8 mouse cellular contexts compared by ENCODE assay signal in the genomic region with DNA sequence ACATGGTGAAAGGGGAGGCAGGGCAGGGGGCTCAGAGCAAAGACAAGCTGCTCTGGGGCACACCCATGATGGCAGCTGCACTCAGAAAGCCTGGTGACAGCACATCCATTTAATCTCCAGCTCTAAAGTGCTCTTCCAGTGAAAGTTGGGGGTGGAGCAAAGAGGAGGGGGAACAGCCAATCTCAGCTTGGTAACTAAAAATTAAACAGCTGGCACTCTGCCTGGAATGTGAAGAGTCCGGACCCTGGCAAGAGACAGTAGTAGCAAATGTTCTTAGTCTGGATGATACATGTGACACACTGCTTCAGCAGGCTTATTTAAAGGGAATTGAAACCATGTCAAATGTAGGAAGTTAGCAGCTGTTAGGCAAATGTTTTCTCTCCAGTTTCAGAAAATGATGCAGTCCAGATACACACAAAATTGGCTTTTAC. TPM values are rescaled to one million over a fixed set of nuclear protein-coding genes. Genes with fewer than 3 reads are reported as not detected.
DNase-seq lines count a peak whose midpoint lies in the region; ATAC-seq and TF ChIP-seq lines count a peak whose summit lies in the region.

No protein-coding gene starts in this region.

- peaks cover 7% of the 10 kb centered on the region for H3K36me3 ChIP-seq in intestine, postnatal 0 days (ENCODE audit: control insufficient read depth, insufficient read depth)
- peaks cover 8% of the 10 kb centered on the region; the same call in 1 of the 2 replicates for H3K36me3 ChIP-seq in midbrain, postnatal 0 days (ENCODE audit: insufficient read depth, low read length)
- peaks cover 2% of the 10 kb centered on the region; the same call in 1 of the 2 replicates for H3K36me3 ChIP-seq in stomach, postnatal 0 days (ENCODE audit: control insufficient read depth, insufficient read depth, low read length)

- TF ChIP-seq EP300 in stomach, postnatal 0 days (optimal IDR thresholded peaks at IDR 0.05), result peak; percentile 35

- no peak overlapping the region for H3K4me3 ChIP-seq in intestine, postnatal 0 days (ENCODE audit: low read depth, low read length)
- H3K4me3 ChIP-seq in midbrain, postnatal 0 days (ENCODE audit: low read depth, low read length), result no peak overlapping the region
- no peak overlapping the region for H3K4me3 ChIP-seq in stomach, postnatal 0 days (ENCODE audit: low read depth, low read length)

- ATAC-seq in granulocyte monocyte progenitor cell, adult 5-6 weeks (replicated peaks; ENCODE audit: poor library complexity, severe bottlenecking), result peak; percentile 97
- peak; percentile 49; the same call in 1 of the 2 replicates for ATAC-seq in intestine, postnatal 0 days
- ATAC-seq in midbrain, postnatal 0 days (ENCODE audit: low FRiP score), result no peak
- ATAC-seq in stomach, postnatal 0 days (ENCODE audit: low FRiP score, low TSS enrichment), result peak; percentile 85

- peak overlapping the region; percentile 13; the same call in 1 of the 2 replicates for H3K4me2 ChIP-seq in intestine, postnatal 0 days (replicated peaks; ENCODE audit: low read depth)
- no peak overlapping the region for H3K4me2 ChIP-seq in midbrain, postnatal 0 days (ENCODE audit: low read depth, low read length, poor library complexity, severe bottlenecking)
- 0 out of 2 replicates have a peak overlapping the region, but pooled peaks have one; percentile 9 for H3K4me2 ChIP-seq in stomach, postnatal 0 days (replicated peaks; ENCODE audit: low read depth)

- no peak for TF ChIP-seq CTCF in intestine, postnatal 0 days (IDR thresholded peaks at IDR 0.05; ENCODE audit: low read depth)
- TF ChIP-seq CTCF in midbrain, postnatal 0 days (IDR thresholded peaks at IDR 0.05), result no peak
- no peak for TF ChIP-seq CTCF in stomach, postnatal 0 days (IDR thresholded peaks at IDR 0.05; ENCODE audit: low read depth)

- intact Hi-C loops in left cerebral cortex, postnatal 14 days (cut with DNase I), result loop anchor here (10.0 kb wide), 1 partner anchor 125 kb away; no protein-coding TSS in a partner anchor

- no peaks in the 10 kb centered on the region for H3K27me3 ChIP-seq in intestine, postnatal 0 days (replicated peaks; ENCODE audit: control insufficient read depth, insufficient read depth, low read length)
- no peaks in the 10 kb centered on the region for H3K27me3 ChIP-seq in midbrain, postnatal 0 days (ENCODE audit: insufficient read depth, low read length)
- no peaks in the 10 kb centered on the region for H3K27me3 ChIP-seq in stomach, postnatal 0 days (ENCODE audit: control insufficient read depth, insufficient read depth, low read length)

- DNase-seq in embryo, embryonic 10.5 days (ENCODE audit: low spot score), result peak; percentile 48
- DNase-seq in embryo, embryonic 10 days (ENCODE audit: low spot score), result no peak
- peak; percentile 33 for DNase-seq in cerebellum, adult 8-10 months
- peak; percentile 84 to 96 for DNase-seq in left cerebral cortex, postnatal 14 days (ENCODE audit: low spot score in 2 of 2)
- DNase-seq in midbrain, postnatal 0 days (ENCODE audit: low spot score), result peak; percentile 94
- peak; percentile 37 for DNase-seq in stomach, postnatal 0 days (ENCODE audit: low spot score)

- 28% methylated on average over 1 of the region's 1 CpGs for WGBS in intestine, postnatal 0 days
- 28% methylated on average over 1 of the region's 1 CpGs for WGBS in midbrain, postnatal 0 days
- 19% methylated on average over 1 of the region's 1 CpGs for WGBS in stomach, postnatal 0 days

- H3K27ac ChIP-seq in intestine, postnatal 0 days (ENCODE audit: low read depth, low read length), result no peak overlapping the region
- H3K27ac ChIP-seq in midbrain, postnatal 0 days (ENCODE audit: low read depth, low read length), result no peak overlapping the region
- H3K27ac ChIP-seq in stomach, postnatal 0 days (replicated peaks), result peak overlapping the region; percentile 41; the same call in 1 of the 2 replicates

- H3K4me1 ChIP-seq in intestine, postnatal 0 days (replicated peaks; ENCODE audit: control insufficient read depth, insufficient read depth, low read length), result 0 out of 2 replicates have a peak, but pooled peaks cover 2% of the 10 kb centered on the region
- no peaks in the 10 kb centered on the region for H3K4me1 ChIP-seq in midbrain, postnatal 0 days (ENCODE audit: insufficient read depth, low read length)
- no peaks in the 10 kb centered on the region for H3K4me1 ChIP-seq in stomach, postnatal 0 days (replicated peaks; ENCODE audit: control insufficient read depth, insufficient read depth)

- H3K9ac ChIP-seq in intestine, postnatal 0 days (ENCODE audit: low read depth, low read length), result no peak overlapping the region
- H3K9ac ChIP-seq in midbrain, postnatal 0 days (replicated peaks; ENCODE audit: low read length, poor library complexity, severe bottlenecking), result no peak overlapping the region
- H3K9ac ChIP-seq in stomach, postnatal 0 days (ENCODE audit: low read length), result no peak overlapping the region

- H3K9me3 ChIP-seq in intestine, postnatal 0 days (ENCODE audit: control insufficient read depth), result no peaks in the 10 kb centered on the region
- no peaks in the 10 kb centered on the region for H3K9me3 ChIP-seq in midbrain, postnatal 0 days (ENCODE audit: low read length)
- H3K9me3 ChIP-seq in stomach, postnatal 0 days (ENCODE audit: control insufficient read depth, low read length), result no peaks in the 10 kb centered on the region

RNA-seq across cellular contexts. Expression of a gene that starts 23.9 kb away (rescaled TPM):
- total RNA-seq in granulocyte monocyte progenitor cell, adult 5-6 weeks (2014; fragmentation: Nextera tagmentation), result 110 and 113 TPM in 2 replicates
- 139 and 142 TPM in 2 replicates for total RNA-seq in granulocyte monocyte progenitor cell, adult 5-6 weeks (2017)
- 24.8 and 27.0 TPM in 2 replicates for polyA plus RNA-seq in intestine, postnatal 0 days (2015; fragmentation: Nextera tagmentation; extraction: Ambion mirVana)
- 100 to 1,000 TPM; 101 to 105 TPM for total RNA-seq in left cerebral cortex, postnatal 14 days (2021)
- 59.8 and 62.3 TPM in 2 replicates for total RNA-seq in midbrain, postnatal 0 days (2014; rRNA removed)
- 35.5 and 39.8 TPM in 2 replicates for polyA plus RNA-seq in midbrain, postnatal 0 days (2015; fragmentation: Nextera tagmentation; extraction: Ambion mirVana)
- polyA plus RNA-seq in stomach, postnatal 0 days (2015; fragmentation: Nextera tagmentation; extraction: Ambion mirVana), result 16.8 and 22.7 TPM in 2 replicates

RNA-seq across cellular contexts. Expression of a gene that starts 27.7 kb away (rescaled TPM):
- 51.2 and 56.5 TPM in 2 replicates for total RNA-seq in granulocyte monocyte progenitor cell, adult 5-6 weeks (2014; fragmentation: Nextera tagmentation)
- 92.1 and 119 TPM in 2 replicates for total RNA-seq in granulocyte monocyte progenitor cell, adult 5-6 weeks (2017)
- 39.0 and 43.0 TPM in 2 replicates for polyA plus RNA-seq in intestine, postnatal 0 days (2015; fragmentation: Nextera tagmentation; extraction: Ambion mirVana)
- total RNA-seq in left cerebral cortex, postnatal 14 days (2021), result 10 to 100 TPM; 16.8 to 18.5 TPM
- total RNA-seq in midbrain, postnatal 0 days (2014; rRNA removed), result 17.0 and 19.7 TPM in 2 replicates
- polyA plus RNA-seq in midbrain, postnatal 0 days (2015; fragmentation: Nextera tagmentation; extraction: Ambion mirVana), result 10.6 and 11.3 TPM in 2 replicates
- 22.6 and 22.7 TPM in 2 replicates for polyA plus RNA-seq in stomach, postnatal 0 days (2015; fragmentation: Nextera tagmentation; extraction: Ambion mirVana)
